Mouse (Mus musculus) neutrophil, adult 83 days (primary cell): ENCODE measurements around the gene Lpar5. TPM values are rescaled to one million over a fixed set of nuclear protein-coding genes. Genes with fewer than 3 reads are reported as not detected.

Experiments used
- total RNA-seq, 2 experiments: library from RNA; stranded (reverse); gene quantifications; one replicate each; pipeline ENCODE4 v1.2.4; 2023

Lpar5 gene
- 10 to 100 TPM; 11.4 to 13.2 TPM for total RNA-seq

DNA sequence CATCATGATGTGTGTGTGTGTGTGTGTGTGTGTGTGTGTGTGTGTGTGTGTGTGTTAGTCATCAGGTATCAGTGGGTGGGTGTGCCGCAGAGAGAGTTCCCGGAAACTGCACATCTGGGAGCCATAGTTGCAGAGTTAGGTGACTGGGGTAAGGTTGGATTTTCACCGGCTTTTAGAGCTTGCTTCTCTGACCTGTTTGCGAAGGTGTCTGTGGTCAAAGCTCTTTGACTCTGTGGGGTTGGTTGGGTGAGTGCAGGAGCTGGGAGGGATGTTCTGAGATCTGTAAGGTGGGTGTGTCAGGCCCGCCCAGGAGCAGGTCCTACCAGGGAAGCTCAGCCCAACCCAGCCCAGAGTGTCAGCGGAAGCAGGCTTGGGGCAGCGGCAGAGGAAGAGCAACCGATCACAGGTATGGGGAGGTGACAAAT, at the start of gene Lpar5:
Gene Lpar5 (plus strand): TSS at position 350 of the 425 bp plus-strand sequence.

DNA sequence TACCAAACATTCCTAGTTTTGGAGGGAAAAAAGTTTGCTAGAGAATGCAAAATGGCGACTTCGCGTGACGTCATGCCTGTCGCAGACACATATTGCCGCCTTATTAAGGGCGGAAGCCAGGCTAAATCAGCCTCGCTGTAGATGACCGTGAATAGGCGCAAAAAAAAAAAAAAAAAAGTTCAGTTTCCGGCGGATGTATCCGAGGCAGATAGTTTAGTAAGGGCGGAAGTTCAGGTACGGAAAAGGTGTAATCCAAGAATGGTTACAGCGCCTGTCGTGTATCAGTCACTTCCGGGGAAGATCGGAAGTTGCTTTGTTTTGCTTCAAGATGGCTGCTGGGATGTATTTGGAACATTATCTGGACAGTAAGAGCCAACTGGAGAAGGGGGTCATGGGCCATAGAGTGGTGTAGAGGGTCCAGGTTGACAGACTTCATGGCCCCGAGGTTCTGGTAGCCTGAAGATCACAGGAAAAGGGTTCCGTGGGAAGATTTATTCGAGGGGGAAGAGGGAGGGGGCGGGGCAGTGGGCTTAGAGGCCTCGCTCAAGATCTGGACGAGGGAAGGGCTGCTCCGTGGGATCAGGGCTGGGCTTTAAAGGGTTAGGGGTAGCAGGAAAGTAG, 28.1 kb upstream of the Lpar5 start, which contains the start of gene Ing4:
Gene Ing4 (plus strand): TSS at position 228 of the 621 bp plus-strand sequence.

DNA sequence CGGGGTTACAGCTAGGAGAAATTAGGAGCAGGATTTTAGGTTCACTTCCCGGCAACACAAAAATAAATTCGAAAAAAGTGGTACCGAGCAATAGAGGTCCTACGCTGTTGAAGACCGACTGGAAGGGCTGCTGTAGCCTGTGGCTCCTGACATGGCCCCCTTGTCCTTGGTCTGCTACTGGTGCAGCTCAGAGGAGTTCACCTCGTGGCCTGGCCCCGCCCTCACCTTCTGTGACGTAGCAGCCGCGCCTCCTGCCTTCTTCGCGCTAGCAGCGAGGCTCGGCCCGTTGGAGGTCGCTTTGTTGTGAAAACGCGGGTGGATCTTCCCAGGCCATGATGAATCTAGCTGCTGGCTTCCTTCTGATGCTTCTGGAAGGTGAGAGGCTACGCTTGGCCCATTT, 18.0 kb upstream of the Lpar5 start, which contains the start of gene Acrbp:
Gene Acrbp (plus strand): TSS at position 12 of the 400 bp plus-strand sequence.

DNA sequence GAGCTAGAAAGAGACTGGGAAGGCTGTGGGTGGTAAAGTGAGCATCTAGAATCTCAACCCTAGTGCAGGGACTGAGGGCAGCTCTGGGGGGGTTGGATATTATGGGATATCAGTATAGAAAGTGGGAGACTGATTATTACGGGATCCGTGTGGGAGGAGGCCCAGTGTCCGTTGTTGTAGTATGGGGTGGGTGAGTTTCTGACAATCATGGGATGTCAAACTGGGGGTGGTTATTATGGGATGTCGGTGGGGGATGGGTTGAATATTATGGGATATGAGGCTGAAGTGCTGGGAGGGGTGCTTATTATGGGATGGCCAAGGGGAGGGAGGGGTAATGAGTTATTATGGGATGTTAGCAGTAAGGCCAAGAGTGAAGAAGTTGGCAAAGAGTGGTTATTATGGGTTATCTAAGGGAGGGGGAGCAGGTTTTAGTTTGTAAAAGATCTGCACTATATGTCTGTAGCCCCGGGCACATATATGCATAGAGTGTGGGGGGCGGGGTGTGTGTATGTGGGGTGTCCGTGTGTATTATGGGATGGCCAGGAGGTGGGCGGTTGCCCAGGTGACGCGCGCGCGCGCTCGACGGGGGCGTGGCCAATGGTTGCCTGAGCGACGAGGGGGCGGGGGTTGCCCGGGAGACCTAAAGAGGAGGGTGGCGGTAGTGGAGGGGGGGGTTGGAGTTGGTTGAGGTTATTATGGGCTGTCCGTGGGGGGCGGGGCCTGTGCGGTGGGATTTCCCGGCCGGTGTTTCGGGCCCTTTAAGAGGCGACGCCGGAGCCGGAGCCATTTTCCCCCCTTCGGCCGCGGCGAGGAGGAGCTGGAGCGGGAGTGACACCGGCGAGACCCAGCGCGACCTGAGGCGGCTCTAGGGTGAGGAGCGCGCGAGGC, 27.9 kb downstream of the Lpar5 start, which contains the start of gene Chd4:
Gene Chd4 (plus strand): TSS at position 591 of the 888 bp plus-strand sequence.

DNA sequence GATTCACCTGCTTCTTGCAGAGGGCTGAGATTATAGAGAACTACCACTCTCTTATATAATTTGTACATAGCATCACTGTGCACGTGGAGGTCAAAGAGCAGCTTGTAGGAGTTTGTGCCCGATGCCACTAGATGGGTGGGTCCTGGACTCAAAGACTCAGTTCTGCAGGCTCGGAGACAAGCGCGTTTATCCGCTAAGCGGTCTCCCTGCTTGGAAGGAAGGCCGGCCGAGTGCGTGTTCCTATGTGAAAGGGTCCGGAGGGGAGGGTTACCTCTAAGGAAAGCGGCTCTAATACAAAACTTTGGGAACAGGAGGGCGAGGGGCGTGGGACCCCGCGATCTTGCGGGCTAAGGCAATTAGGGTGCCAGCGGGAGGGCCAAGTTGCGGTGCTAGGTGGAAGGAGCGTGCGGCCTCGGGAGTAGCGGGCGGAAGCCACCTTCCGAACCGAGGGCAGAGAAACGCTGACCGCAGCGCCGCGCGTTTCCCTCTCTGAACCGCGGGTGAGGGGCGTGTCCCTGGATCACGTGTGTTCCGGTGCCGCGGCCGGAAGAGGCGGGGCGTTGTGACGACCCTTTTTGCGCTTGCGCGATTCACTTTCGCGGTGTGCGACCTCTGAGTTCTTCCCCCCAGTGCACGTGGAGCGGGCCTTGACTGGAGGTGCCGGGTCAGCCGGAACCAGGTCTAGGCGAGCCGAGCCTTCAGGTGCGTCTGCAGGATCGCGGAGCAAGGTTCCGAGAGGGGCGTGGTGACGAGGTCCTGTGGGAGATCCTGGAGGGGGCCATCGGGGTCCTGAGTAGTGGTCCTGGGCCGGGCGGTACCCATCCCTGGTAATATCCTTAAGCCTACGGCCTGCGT, 63.8 kb downstream of the Lpar5 start, which contains the start of gene Nop2:
Gene Nop2 (plus strand): TSS at position 608 of the 855 bp plus-strand sequence.

Other genes with a start within 250 kb of the Lpar5 start
- gene Usp5, start 238.4 kb upstream of the Lpar5 start, total RNA-seq: 10 to 100 TPM; 58.2 to 61.3 TPM
- gene Cdca3, start 238.4 kb upstream of the Lpar5 start, total RNA-seq: 10 to 100 TPM; 77.1 to 93.0 TPM
- not detected for gene Gnb3, start 227.6 kb upstream of the Lpar5 start, total RNA-seq
- gene P3h3, start 210.2 kb upstream of the Lpar5 start, total RNA-seq: under 1 TPM; 0.55 to 0.61 TPM
- under 1 TPM in 1 of 2 experiments, not detected in 1; 0.15 TPM for gene Gpr162, start 203.9 kb upstream of the Lpar5 start, total RNA-seq
- under 1 TPM in 1 of 2 experiments, not detected in 1; 0.24 TPM for gene Cd4, start 179.7 kb upstream of the Lpar5 start, total RNA-seq
- 1 to 10 TPM in 1 of 2 experiments, under 1 TPM in 1; 0.44 to 1.2 TPM for gene Lag3, start 156.2 kb upstream of the Lpar5 start, total RNA-seq
- 100 to 1,000 TPM in 1 of 2 experiments, 10 to 100 TPM in 1; 99.4 to 117 TPM for gene Ptms, start 147.8 kb upstream of the Lpar5 start, total RNA-seq
- gene Mlf2, start 136.5 kb upstream of the Lpar5 start, total RNA-seq: 10 to 100 TPM; 89.4 to 93.4 TPM
- 10 to 100 TPM; 19.9 to 22.1 TPM for gene Cops7a, start 102.4 kb upstream of the Lpar5 start, total RNA-seq
- gene Pianp, start 71.2 kb upstream of the Lpar5 start, total RNA-seq: not detected
- 10 to 100 TPM; 68.3 to 71.3 TPM for gene Zfp384, start 58.8 kb upstream of the Lpar5 start, total RNA-seq
- 10 to 100 TPM; 63.2 to 66.2 TPM for gene Ing4, start 28.2 kb upstream of the Lpar5 start, total RNA-seq
- 10 to 100 TPM; 14.2 to 19.9 TPM for gene Acrbp, start 18.2 kb upstream of the Lpar5 start, total RNA-seq
- 100 to 1,000 TPM; 177 to 182 TPM for gene Chd4, start 28.1 kb downstream of the Lpar5 start, total RNA-seq
- 10 to 100 TPM; 17.7 to 18.4 TPM for gene Nop2, start 64.0 kb downstream of the Lpar5 start, total RNA-seq
- 10 to 100 TPM; 34.7 to 35.5 TPM for gene Iffo1, start 77.3 kb downstream of the Lpar5 start, total RNA-seq
- 1,000 to 10,000 TPM; 1,411 to 1,465 TPM for gene Gapdh, start 98.5 kb downstream of the Lpar5 start, total RNA-seq
- gene Ncapd2, start 123.8 kb downstream of the Lpar5 start, total RNA-seq: 100 to 1,000 TPM; 220 to 231 TPM
- 10 to 100 TPM; 54.5 to 57.4 TPM for gene Mrpl51, start 123.9 kb downstream of the Lpar5 start, total RNA-seq
- 10 to 100 TPM; 20.0 to 23.2 TPM for gene Vamp1, start 147.6 kb downstream of the Lpar5 start, total RNA-seq
- gene Tapbpl, start 163.9 kb downstream of the Lpar5 start, total RNA-seq: 10 to 100 TPM; 11.2 to 13.5 TPM
- 1 to 10 TPM in 1 of 2 experiments, not detected in 1; 1.7 TPM for gene Cd27, start 169.1 kb downstream of the Lpar5 start, total RNA-seq
- gene Tuba3a, start 218.1 kb downstream of the Lpar5 start, total RNA-seq: not detected
- 10 to 100 TPM; 46.0 to 64.6 TPM for gene Ltbr, start 246.0 kb downstream of the Lpar5 start, total RNA-seq